Mouse (Mus musculus): Measurements from ENCODE around the gene Aurkb. TPM values are rescaled to one million over a fixed set of nuclear protein-coding genes. Genes with fewer than 3 reads are reported as not detected.
"Not testable (repeated sequence)": the region's sequence is repeated elsewhere in the genome, so short reads cannot be mapped to it uniquely, and the experiment has no call there.

Gene Aurkb
- total RNA-seq, 4 experiments from 2014 or later = 0.53 to 0.80 (median 0.62) TPM

DNA sequence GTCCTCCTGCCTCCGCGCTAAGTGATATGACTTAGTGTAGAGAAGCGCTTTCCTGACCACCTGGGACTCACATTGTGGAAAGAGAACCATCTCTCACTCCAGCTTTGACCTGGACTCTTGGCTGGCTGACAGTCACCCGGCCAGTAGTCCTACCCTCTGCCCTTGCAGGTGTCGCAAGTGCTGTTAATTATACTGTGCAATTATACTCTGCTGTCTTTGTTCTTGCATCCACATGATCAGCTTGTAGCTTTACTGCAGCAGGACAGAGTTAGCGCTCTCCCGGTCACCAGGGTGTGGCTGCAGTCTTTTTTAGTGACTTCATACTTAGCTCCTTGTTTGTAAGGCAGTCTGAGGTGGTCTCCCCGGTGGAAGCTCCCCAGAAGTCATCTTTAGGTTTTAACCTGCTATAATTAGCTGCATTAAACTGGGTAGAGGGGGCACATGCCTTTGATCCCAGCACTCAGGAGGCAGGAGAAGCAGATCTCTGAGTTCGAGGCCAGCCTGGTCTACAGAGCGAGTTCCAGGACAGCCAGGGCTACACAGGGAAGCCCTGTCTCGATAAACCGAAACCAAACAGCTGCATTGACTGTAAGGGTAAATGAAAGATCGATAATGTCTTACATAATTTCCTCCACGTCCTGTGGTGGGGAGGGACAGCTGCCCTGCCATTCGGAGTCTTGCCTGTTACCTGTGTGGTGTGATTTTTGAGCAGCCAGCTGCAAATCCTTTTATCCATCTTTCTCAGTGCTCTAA is 34.8 kb downstream of the Aurkb start:
- no peak for DNase-seq (ENCODE audit: low spot score in 2 of 2)

GRCm38 (mm10) chr11:69080855-69081222 is 35.4 kb downstream of the Aurkb start:
- DNase-seq (ENCODE audit: low spot score in 2 of 2) = no peak

- no peak for DNase-seq (ENCODE audit: low spot score in 2 of 2)
These were observed 36.2 kb downstream of the Aurkb start for GRCm38 (mm10) chr11:69081613-69082012.

- no peak for DNase-seq (ENCODE audit: low spot score in 2 of 2)
These were observed 40.2 kb downstream of the Aurkb start for GRCm38 (mm10) chr11:69085608-69086007.

DNA sequence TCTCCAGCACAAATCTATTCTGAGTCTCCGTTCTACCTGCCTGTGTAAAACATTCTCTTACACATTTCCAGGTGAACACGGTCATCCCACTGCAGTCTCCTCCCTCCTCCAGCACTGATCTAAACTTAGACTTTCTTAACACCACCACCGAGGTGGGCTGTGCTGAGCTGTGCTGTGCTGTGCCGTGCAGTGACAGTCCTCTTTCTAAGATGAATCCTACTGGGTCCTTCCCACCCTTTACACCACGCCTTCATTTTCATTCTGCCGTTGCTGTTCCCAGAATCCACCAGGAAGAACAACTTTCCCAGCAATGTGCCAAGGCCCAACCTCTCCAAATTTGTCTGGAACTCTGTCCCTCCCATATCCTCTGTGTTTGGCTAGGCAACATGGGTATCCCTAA is 40.9 kb downstream of the Aurkb start:
- peak in 1 of 2 experiments; percentile 78 for DNase-seq (ENCODE audit: low spot score in 2 of 2)

DNA sequence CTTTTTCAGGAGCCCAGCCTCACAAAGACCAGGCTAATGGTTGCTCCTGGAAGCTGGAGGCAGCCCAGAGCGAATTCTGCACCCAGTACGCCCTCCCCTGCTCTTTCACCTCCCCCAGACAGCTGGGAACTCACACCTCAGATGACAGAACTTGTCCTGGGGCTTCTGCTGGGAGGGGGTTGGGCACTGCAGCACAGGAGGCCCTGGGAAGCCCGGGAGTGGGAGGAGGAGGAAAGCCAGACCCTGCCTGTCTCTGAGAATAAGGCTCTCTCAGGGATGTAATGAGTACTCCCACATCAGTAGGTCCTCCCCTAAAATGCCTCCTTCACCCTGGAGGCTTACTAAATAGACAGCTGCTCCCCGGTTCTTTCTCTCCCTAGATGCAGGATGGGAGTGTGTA is 41.6 kb downstream of the Aurkb start:
- DNase-seq (ENCODE audit: low spot score in 2 of 2) = no peak

DNA sequence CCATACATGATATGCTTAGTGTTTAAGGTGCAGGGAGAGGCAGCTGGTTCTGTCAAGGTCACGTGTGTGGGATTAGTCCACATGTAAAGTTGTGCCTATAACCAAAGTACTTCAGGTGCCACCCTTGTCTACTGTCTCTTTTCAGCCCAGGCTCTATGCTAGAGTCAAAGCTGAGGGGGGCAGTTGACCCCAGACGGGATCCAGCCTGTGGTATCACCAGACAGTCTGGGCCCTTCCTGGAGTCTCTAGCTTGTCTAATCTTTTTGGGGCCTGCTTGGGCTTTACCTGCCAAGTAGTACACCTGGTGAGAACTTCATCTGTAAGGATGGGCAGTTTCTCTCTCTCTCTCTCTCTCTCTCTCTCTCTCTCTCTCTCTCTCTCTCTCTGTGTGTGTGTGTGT is 42.1 kb downstream of the Aurkb start:
- DNase-seq (ENCODE audit: low spot score in 2 of 2) = no peak

DNA sequence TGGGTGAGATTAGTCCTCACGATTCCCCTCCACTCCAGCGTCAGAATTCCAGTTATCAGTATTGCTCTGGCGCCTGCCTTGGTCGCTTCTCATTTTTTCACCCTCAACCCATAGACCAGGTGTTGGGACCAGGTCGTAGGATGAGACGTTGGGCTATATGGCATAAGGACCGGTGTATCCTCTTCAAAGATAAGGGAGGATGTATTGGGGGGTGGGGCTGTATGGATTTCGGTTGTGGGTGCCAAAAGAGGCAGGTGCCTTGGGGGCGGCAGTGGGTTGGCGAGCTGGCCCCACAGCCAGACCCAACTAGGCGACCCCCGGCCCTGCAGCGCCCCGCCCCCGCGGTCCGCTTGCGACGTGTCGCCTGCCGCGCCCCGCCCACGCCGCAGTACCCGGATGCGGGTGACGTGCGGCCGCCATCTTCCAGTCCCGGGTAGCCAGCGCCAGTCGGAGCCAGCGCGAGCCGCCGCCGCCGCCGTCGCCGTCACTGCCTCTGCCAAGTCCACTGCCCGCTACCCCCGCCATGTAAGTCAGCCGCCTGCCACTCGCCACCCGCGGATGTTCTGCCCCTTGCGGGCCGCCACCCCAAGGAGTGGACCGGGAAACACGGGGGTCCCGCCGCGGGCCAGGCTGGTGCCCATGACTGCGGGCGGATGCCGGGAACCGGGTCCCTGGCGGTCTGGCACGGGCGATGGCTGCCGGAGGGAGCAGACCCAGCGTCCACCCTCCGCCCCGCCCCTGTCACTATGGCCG is 42.8 kb downstream of the Aurkb start, which contains the start of gene Vamp2:
Vamp2 (plus strand) TSS at position 388 of the 753 bp plus-strand sequence.
- DNase-seq (ENCODE audit: low spot score in 2 of 2) = peak; percentile 94 to 95

- DNase-seq (ENCODE audit: low spot score in 2 of 2) = no peak
These were observed 43.6 kb downstream of the Aurkb start for GRCm38 (mm10) chr11:69088856-69089615.

- DNase-seq (ENCODE audit: low spot score in 2 of 2) = no peak
These were observed 44.3 kb downstream of the Aurkb start for GRCm38 (mm10) chr11:69089616-69090290.

- no peak for DNase-seq (ENCODE audit: low spot score in 2 of 2)
These were observed 44.9 kb downstream of the Aurkb start for GRCm38 (mm10) chr11:69090367-69090766.

DNA sequence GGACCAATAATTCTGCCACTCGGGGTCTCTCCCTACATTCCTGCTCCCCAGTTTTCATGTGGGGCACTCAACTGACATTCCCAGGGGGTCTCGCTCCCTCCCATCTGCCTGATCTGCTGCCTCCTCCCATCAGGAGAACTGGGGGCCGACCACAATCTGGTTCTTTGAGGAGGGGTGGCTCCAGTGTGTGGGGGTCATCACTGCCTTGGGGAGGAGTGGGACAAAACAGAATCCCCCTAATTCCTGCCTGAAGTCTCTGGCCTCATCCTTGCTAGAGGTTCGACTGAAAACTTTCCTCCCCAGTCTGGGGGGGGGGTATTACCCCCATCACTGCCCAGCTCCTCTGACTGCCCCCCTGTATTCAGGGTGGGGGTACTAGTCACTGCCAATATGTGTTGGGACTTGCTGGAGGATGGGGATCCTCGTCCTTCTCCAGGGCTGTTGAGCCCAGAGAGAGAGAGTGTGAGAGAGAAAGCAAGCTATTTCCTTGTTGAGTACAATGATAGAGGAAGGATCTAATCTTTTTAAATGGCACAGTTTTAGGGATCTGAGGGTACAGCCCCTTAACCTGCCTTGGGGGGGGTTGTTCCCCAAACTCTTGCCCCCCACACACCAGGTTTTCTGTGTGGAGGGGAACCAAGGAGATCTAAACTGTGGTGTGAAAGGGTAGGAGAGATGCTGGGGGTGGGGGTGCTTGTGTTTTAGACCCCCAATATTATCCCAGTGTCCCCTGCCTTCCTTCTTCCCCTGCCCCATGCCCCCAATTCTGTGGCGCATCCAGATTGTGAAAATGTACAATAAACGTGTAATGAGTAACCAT is 46.3 kb downstream of the Aurkb start:
- no peak for DNase-seq (ENCODE audit: low spot score in 2 of 2)

DNA sequence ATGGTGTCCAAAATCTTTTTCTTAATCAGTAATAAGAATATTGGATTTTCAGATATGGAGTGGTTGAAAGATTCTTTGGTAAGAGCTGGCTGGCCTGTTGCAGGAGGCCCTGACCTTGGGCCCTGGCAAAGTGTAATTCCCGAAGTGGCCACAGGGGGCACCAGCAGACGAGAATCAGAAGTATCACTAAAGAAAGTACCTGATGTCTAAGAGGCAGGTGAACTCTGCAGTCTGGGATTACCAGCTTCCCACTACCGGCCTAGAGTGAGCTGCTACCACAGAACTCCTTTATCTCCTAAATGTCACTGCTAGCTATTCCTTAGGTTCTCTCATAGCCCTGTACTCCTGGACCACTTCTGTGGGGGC is 46.9 kb downstream of the Aurkb start:
- peak in 1 of 2 experiments; percentile 89 for DNase-seq (ENCODE audit: low spot score in 2 of 2)

DNA sequence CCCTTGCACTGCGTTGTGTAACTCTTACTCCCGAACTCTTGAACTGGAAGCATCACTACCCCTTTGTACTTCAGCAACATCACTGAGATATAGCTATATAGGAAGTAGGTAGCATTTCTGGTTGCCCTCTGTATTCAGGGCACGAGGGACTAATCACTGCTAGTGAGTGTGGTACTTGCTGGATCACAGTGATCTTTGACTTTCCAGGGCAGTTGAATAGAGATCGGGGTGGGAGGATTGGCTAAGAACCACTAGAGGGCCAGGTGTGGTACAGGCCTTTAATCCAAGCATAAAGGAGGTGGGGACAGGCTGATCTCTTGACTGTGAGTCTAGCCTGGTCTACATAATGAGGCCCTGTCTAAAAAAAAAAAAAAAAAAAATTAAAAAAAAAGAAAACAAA is 47.4 kb downstream of the Aurkb start:
- DNase-seq (ENCODE audit: low spot score in 2 of 2) = no peak

DNA sequence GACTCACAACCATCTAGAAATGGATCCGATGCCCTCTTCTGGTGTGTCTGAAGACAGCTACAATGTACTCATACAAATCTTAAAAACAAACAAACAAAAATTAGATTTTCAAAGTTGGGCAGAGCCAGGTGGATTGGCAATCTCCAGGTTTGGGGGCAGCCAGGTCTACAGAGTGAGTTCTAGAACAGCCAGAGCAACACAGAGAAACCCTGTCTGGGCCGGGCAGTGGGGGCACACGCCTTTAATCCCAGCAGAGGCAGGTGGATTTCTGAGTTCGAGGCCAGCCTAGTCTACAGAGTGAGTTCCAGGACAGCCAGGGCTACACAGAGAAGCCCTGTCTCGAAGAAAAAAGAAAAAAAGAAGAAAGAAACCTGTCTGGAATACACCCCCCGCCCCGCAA is 48.4 kb downstream of the Aurkb start:
- DNase-seq (ENCODE audit: low spot score in 2 of 2) = not testable (repeated sequence)

DNA sequence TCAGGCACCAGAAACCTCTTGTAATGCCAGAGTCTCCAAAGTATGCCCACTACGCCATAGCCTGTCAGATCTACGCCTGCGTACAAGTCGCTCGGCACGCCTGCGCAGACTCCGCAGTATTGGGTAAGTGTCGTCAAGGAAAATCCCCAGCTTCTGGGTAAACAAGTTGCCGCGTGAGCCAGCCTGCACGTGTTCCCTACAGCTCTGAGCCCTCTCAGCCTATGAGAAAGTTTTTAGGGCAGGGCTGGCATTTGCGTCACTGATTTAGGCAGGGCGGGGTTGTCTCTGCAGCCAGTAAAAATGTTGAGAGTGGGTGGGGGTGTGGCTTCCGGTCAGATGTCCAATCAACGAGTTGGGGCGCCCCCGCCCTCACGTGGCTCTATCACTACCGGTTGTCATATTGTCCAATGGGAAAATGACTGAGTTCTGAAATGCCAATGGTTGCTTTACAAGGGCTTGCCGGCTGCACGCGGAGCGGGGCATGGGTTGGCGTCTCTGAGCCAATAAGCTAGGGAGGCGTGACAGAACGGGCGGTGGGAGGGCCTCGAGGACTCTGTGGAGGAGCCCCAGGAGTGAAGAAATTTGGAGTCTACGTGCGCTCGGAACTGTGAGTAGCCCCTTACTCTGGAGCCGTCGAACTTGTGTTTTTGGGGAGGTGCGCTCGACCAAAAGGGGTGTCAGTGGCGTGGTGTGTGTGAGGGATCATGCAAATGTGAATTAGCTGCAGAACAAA is 49.4 kb downstream of the Aurkb start, which contains the start of gene Per1:
Per1 (plus strand) TSS at position 521 of the 733 bp plus-strand sequence.
- DNase-seq (ENCODE audit: low spot score in 2 of 2) = peak; percentile 98 to 100

GRCm38 (mm10) chr11:69095511-69096231 is 50.2 kb downstream of the Aurkb start:
- DNase-seq (ENCODE audit: low spot score in 2 of 2) = no peak

DNA sequence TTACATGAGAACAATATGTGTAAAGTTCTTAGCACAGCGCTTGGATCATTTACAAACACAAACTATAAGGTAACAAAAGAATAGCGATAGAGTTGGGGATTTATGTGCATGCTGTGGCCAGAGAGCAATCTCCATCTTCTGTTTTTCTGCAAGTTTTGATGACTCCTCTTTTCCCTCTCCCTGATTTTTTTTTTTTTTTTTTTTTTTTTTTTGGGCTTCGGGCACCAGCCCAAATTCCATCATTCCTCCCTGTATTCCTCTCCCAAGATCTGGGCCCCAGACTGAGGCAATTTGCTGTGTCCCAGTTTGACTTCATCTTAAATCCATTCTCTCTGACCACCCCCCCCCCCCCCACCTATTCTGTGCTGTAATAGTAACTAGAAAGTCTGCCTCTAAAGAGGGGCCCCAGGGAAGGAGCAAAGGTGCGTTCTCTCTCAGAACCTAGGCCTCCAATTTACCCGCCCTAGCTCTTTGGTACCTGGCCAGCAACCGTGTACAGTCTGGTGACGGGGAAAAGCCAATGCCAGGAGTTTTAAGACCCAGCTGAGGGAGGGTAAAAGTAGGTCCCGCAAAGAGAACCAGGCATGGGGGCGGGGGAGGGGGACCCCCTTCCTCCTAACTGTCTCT is 51.0 kb downstream of the Aurkb start:
- DNase-seq (ENCODE audit: low spot score in 2 of 2) = no peak
